Mouse (Mus musculus) hindbrain, embryonic 11.5 days (tissue): ENCODE measurements at regions not wholly inside any gene's neighbourhood (a gene's known extent, or its start where the extent isn't known, plus 50 kb on each side); places are given as distances from the start of the nearest gene placed in this dataset.
A peak's percentile ranks its signal among the peaks of the same experiment; 100 is the strongest.

Experiments used
- ATAC-seq: fragments of 200-750 bp; cut with Nextera tagmentation; 2 replicates; pipeline ENCODE4 v1.8.0; 2017; ENCODE audit warnings: mild to moderate bottlenecking, moderate TSS enrichment, moderate library complexity; ENCODE audit not compliant: low FRiP score
- DNase-seq: peaks from one replicate; pipeline ENCODE4 v3.0.0-alpha.2; 2015; ENCODE audit warnings: low spot score
- H3K27ac ChIP-seq: fragments of 300-500 bp; sonication (generic); 2 replicates; pipeline ENCODE4 v1.5.1; 2014; ENCODE audit warnings: mild to moderate bottlenecking, low read depth, low read length
- H3K27me3 ChIP-seq: fragments of 300-500 bp; sonication (generic); 2 replicates; pipeline ENCODE4 v1.6.1; 2014; ENCODE audit warnings: mild to moderate bottlenecking, low read length, moderate library complexity, mixed read lengths; ENCODE audit not compliant: control insufficient read depth, insufficient read depth
- H3K36me3 ChIP-seq: fragments of 300-500 bp; sonication (generic); 2 replicates; pipeline ENCODE4 v1.6.1; 2014; ENCODE audit warnings: mild to moderate bottlenecking, low read length, moderate library complexity, mixed read lengths; ENCODE audit not compliant: control insufficient read depth, insufficient read depth
- H3K4me1 ChIP-seq: fragments of 300-500 bp; sonication (generic); replicated peaks from 2 replicates; pipeline ENCODE4 v1.6.1; 2014; ENCODE audit warnings: low read length, mixed read lengths; ENCODE audit not compliant: control insufficient read depth, insufficient read depth
- H3K4me2 ChIP-seq: fragments of 300-500 bp; sonication (generic); replicated peaks from 2 replicates; pipeline ENCODE4 v1.6.1; 2014; ENCODE audit warnings: mild to moderate bottlenecking, low read depth, low read length
- H3K4me3 ChIP-seq: fragments of 300-500 bp; sonication (generic); 2 replicates; pipeline ENCODE4 v1.5.1; 2014; ENCODE audit warnings: low read depth, low read length
- H3K9ac ChIP-seq: fragments of 300-500 bp; sonication (generic); 2 replicates; pipeline ENCODE4 v1.6.1; 2014; ENCODE audit warnings: low read depth, low read length
- H3K9me3 ChIP-seq: fragments of 300-500 bp; sonication (generic); 2 replicates; pipeline ENCODE4 v1.6.1; 2016; ENCODE audit warnings: low read length; ENCODE audit not compliant: control insufficient read depth
- WGBS: fragments of 180-500 bp; shearing (Covaris S2); extraction: QIAGEN DNeasy Blood & Tissue Kit; methylation state at CpG from one replicate; pipeline ENCODE4 v1.1.7; 2014; 5-methylcytosine and 5-hydroxymethylcytosine counted together

- no peak overlapping the region for H3K4me2 ChIP-seq
- no peaks in the 10 kb centered on the region for H3K27me3 ChIP-seq
- no peaks in the 10 kb centered on the region for H3K4me1 ChIP-seq
- 85% methylated on average over 6 of the region's 6 CpGs for WGBS
- DNase-seq (no peak), ATAC-seq (no peak)
- H3K9me3 ChIP-seq: no peaks in the 10 kb centered on the region
- H3K27ac ChIP-seq: no peak overlapping the region
- H3K36me3 ChIP-seq: no peaks in the 10 kb centered on the region
- H3K9ac ChIP-seq: no peak overlapping the region
- H3K4me3 ChIP-seq: no peak overlapping the region
Measured at GRCm38 (mm10) chr2:84113562-84113961, 123.2 kb downstream of the Gm13691 start.

- 88% methylated on average over 2 of the region's 2 CpGs for WGBS
- no peak overlapping the region for H3K4me2 ChIP-seq
- no peaks in the 10 kb centered on the region for H3K9me3 ChIP-seq
- no peak overlapping the region for H3K27ac ChIP-seq
- no peak overlapping the region for H3K9ac ChIP-seq
- H3K4me1 ChIP-seq: no peaks in the 10 kb centered on the region
- H3K27me3 ChIP-seq: no peaks in the 10 kb centered on the region
- ATAC-seq: no peak
- H3K4me3 ChIP-seq: no peak overlapping the region
- DNase-seq: no peak
- no peaks in the 10 kb centered on the region for H3K36me3 ChIP-seq
Measured at GRCm38 (mm10) chr2:84119839-84120238, 129.5 kb downstream of the Gm13691 start.

- no peak for ATAC-seq
- WGBS: 85% methylated on average over 3 of the region's 3 CpGs
- no peak overlapping the region for H3K4me3 ChIP-seq
- H3K27me3 ChIP-seq: no peaks in the 10 kb centered on the region
- H3K27ac ChIP-seq: no peak overlapping the region
- no peak overlapping the region for H3K9ac ChIP-seq
- no peaks in the 10 kb centered on the region for H3K4me1 ChIP-seq
- no peak for DNase-seq
- no peaks in the 10 kb centered on the region for H3K9me3 ChIP-seq
- H3K36me3 ChIP-seq: no peaks in the 10 kb centered on the region
- H3K4me2 ChIP-seq: no peak overlapping the region
Measured at GRCm38 (mm10) chr2:84127586-84127985, 137.2 kb downstream of the Gm13691 start.

- no peak overlapping the region for H3K27ac ChIP-seq
- no peak for DNase-seq
- H3K9ac ChIP-seq: no peak overlapping the region
- no peak for ATAC-seq
- no peaks in the 10 kb centered on the region for H3K36me3 ChIP-seq
- no peaks in the 10 kb centered on the region for H3K9me3 ChIP-seq
- no peaks in the 10 kb centered on the region for H3K27me3 ChIP-seq
- no peak overlapping the region for H3K4me2 ChIP-seq
- no peaks in the 10 kb centered on the region for H3K4me1 ChIP-seq
- no peak overlapping the region for H3K4me3 ChIP-seq
Measured at GRCm38 (mm10) chr2:84161742-84162141, 171.4 kb downstream of the Gm13691 start.

GRCm38 (mm10) chr2:84173450-84173849, 183.1 kb downstream of the Gm13691 start:
- DNase-seq: no peak
- Histone ChIP-seq H3K4me3 (no peak overlapping the region), H3K36me3 (no peaks in the 10 kb centered on the region), H3K9me3 (no peaks in the 10 kb centered on the region), H3K27ac (no peak overlapping the region), H3K27me3 (no peaks in the 10 kb centered on the region), H3K9ac (no peak overlapping the region), H3K4me1 (no peaks in the 10 kb centered on the region), H3K4me2 (no peak overlapping the region)
- no peak for ATAC-seq
- WGBS: 89% methylated on average over 3 of the region's 3 CpGs

- H3K9ac ChIP-seq: no peak overlapping the region
- ATAC-seq (no peak), DNase-seq (no peak)
- H3K4me2 ChIP-seq: no peak overlapping the region
- no peaks in the 10 kb centered on the region for H3K27me3 ChIP-seq
- no peaks in the 10 kb centered on the region for H3K36me3 ChIP-seq
- 47% methylated on average over 5 of the region's 5 CpGs for WGBS
- no peaks in the 10 kb centered on the region for H3K4me1 ChIP-seq
- H3K27ac ChIP-seq: no peak overlapping the region
- no peaks in the 10 kb centered on the region for H3K9me3 ChIP-seq
- H3K4me3 ChIP-seq: no peak overlapping the region
Measured at GRCm38 (mm10) chr2:84183624-84184287, 193.4 kb downstream of the Gm13691 start.

GRCm38 (mm10) chr2:84184288-84185015, 194.1 kb downstream of the Gm13691 start:
- no peaks in the 10 kb centered on the region for H3K27me3 ChIP-seq
- no peaks in the 10 kb centered on the region for H3K9me3 ChIP-seq
- no peak for DNase-seq
- no peak for ATAC-seq
- H3K27ac ChIP-seq: no peak overlapping the region
- no peaks in the 10 kb centered on the region for H3K4me1 ChIP-seq
- H3K36me3 ChIP-seq: no peaks in the 10 kb centered on the region
- H3K9ac ChIP-seq: no peak overlapping the region
- no peak overlapping the region for H3K4me2 ChIP-seq
- no peak overlapping the region for H3K4me3 ChIP-seq
- 82% methylated on average over 19 of the region's 19 CpGs for WGBS

- no peak overlapping the region for H3K4me2 ChIP-seq
- no peak for DNase-seq
- WGBS: 83% methylated on average over 7 of the region's 7 CpGs
- ATAC-seq: no peak
- H3K27me3 ChIP-seq: no peaks in the 10 kb centered on the region
- H3K27ac ChIP-seq: no peak overlapping the region
- H3K4me3 ChIP-seq: no peak overlapping the region
- no peaks in the 10 kb centered on the region for H3K36me3 ChIP-seq
- H3K9ac ChIP-seq: no peak overlapping the region
- no peaks in the 10 kb centered on the region for H3K4me1 ChIP-seq
- H3K9me3 ChIP-seq: no peaks in the 10 kb centered on the region
Measured at GRCm38 (mm10) chr2:84185016-84185330, 194.6 kb downstream of the Gm13691 start.

- 63% methylated on average over 9 of the region's 9 CpGs for WGBS
- no peak overlapping the region for H3K4me3 ChIP-seq
- H3K9me3 ChIP-seq: no peaks in the 10 kb centered on the region
- peak; percentile 65 for ATAC-seq
- peak; percentile 25 for DNase-seq
- no peak overlapping the region for H3K9ac ChIP-seq
- no peak overlapping the region for H3K27ac ChIP-seq
- H3K36me3 ChIP-seq: no peaks in the 10 kb centered on the region
- no peak overlapping the region for H3K4me2 ChIP-seq
- no peaks in the 10 kb centered on the region for H3K27me3 ChIP-seq
- H3K4me1 ChIP-seq: no peaks in the 10 kb centered on the region
Measured at GRCm38 (mm10) chr2:84186126-84186701, 195.9 kb downstream of the Gm13691 start.
